Mouse (Mus musculus) E14TG2a.4 (cell line): ENCODE measurements around the gene Myd88.

ENCODE experiments used
- CTCF ChIP-seq: conservative IDR thresholded peaks from 2 replicates; pipeline ENCODE4 v1.5.1; 2014; ENCODE audit warnings: low read length
- NANOG ChIP-seq: IDR thresholded peaks from 2 replicates; pipeline ENCODE4 v1.6.1; 2014; ENCODE audit warnings: borderline replicate concordance, low read length, mixed read lengths

- TF ChIP-seq CTCF = no peak
- TF ChIP-seq NANOG = no peak
Measured at GRCm38 (mm10) chr9:119318891-119319290, 22.3 kb downstream of the Myd88 start.
